Mouse (Mus musculus): ENCODE results near the gene St5. TPM values are rescaled to one million over a fixed set of nuclear protein-coding genes. Genes with fewer than 3 reads are reported as not detected.

Gene St5
- polyA plus RNA-seq, 1 experiment, result 1.0 TPM

DNA sequence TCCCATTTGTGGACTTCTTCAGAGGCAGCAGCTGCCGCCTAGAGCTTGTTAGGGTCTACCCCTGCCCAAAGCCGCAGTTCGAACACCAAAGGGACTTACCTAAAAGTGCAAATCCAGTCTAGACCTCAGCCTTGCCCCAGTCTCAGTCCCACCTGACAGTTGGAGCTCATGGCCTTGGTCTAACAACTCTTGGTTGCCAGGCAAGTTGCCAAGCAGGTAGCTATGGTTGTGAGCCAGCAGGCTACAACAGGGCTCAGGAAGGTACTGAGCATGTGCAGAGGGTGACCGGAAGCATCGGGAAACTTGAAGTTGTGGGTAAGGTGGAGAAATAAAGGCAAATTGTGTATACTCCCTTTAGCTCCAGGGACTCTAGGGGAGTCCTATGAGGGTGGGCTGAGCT lies 20.3 kb upstream of the St5 start, which contains the start of gene BC051019:
BC051019 (minus strand) TSS at position 154 of the 400 bp plus-strand sequence.
- TF ChIP-seq POLR2A (IDR thresholded peaks at IDR 0.05; ENCODE audit: borderline replicate concordance, low read depth, low read length) (no peak), CTCF (IDR thresholded peaks at IDR 0.05; ENCODE audit: low read depth, low read length) (no peak)
- no peak within 1 kb of the TSS for H3K27ac ChIP-seq (ENCODE audit: insufficient read depth, low read depth, low read length)
- peaks cover 19% of the 10 kb centered on the region for H3K4me1 ChIP-seq (ENCODE audit: control insufficient read depth, insufficient read depth, low read length)
- H3K4me3 ChIP-seq (ENCODE audit: insufficient read depth, low read length), result no peak within 1 kb of the TSS

DNA sequence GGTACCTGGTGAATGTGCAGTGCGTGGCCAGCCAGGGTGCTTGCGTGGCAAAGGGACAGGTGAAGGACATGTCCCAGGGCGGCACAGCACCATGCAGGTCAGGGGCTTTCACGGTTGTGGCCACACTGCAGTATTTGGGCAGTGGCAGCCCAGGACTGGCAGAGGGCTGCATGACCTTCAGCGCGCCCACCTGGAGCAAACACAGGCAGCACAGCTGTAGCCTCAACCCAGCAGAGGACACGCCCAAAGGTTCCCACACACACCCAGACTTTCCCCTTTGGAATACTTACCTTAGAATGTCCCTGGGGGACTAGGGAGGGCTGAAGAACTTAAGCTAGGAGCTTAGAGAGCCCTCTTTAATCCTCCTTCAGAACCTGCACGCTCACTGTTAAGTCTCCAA lies 19.7 kb upstream of the St5 start:
- H3K4me1 ChIP-seq (ENCODE audit: control insufficient read depth, insufficient read depth, low read length), result peaks cover 23% of the 10 kb centered on the region
- no peak overlapping the region for H3K27ac ChIP-seq (ENCODE audit: insufficient read depth, low read depth, low read length)
- H3K4me3 ChIP-seq (ENCODE audit: insufficient read depth, low read length), result no peak overlapping the region
- TF ChIP-seq CTCF (IDR thresholded peaks at IDR 0.05; ENCODE audit: low read depth, low read length), result no peak
- no peak for TF ChIP-seq POLR2A (IDR thresholded peaks at IDR 0.05; ENCODE audit: borderline replicate concordance, low read depth, low read length)

DNA sequence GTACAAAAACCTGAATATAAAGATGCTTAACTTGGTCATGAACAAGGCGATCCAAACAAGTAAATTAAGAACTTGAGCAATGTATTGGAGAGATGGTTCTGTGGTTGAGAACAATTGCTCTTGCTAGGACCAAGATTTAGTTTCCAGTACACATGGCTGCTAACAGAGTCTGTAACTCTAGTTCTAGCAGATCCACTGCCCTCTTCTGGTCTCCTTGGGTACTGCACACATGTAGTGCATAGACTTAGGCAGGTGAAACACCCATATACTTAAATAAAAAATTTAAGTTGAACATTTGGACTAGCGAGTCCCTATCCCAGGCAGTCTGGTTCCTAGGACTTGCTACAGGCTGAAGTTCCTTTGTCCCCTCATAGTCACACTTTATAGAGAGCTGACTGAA lies 19.2 kb upstream of the St5 start:
- Histone ChIP-seq H3K27ac (ENCODE audit: insufficient read depth, low read depth, low read length) (no peak overlapping the region), H3K4me3 (ENCODE audit: insufficient read depth, low read length) (no peak overlapping the region), H3K4me1 (ENCODE audit: control insufficient read depth, insufficient read depth, low read length) (peaks cover 23% of the 10 kb centered on the region)
- TF ChIP-seq CTCF (IDR thresholded peaks at IDR 0.05; ENCODE audit: low read depth, low read length), result no peak
- no peak for TF ChIP-seq POLR2A (IDR thresholded peaks at IDR 0.05; ENCODE audit: borderline replicate concordance, low read depth, low read length)

DNA sequence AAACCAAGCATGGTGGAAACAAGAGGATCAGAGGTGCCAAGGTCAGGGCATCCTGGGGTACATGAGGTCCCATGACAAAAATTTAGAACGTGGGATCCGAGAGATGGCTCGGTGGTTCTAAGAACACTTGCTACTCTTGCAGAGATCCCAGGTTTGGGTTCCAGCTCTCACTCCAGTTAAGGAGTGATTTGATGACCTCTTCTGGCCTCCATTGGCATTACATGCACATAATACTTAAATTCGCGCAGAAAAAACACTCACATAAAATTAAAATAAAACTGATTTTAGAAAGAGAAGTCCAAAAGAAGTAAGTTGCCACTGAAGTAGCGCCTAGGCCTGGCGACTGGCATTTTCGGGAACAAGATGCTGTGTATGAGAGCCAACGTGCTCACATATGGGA lies 15.9 kb upstream of the St5 start:
- Histone ChIP-seq H3K4me1 (ENCODE audit: control insufficient read depth, insufficient read depth, low read length) (peaks cover 8% of the 10 kb centered on the region), H3K4me3 (ENCODE audit: insufficient read depth, low read length) (no peak overlapping the region), H3K27ac (ENCODE audit: insufficient read depth, low read depth, low read length) (no peak overlapping the region)
- no peak for TF ChIP-seq POLR2A (IDR thresholded peaks at IDR 0.05; ENCODE audit: borderline replicate concordance, low read depth, low read length)
- 0 out of 2 replicates have a peak, but pooled peaks have one; percentile 15 for TF ChIP-seq CTCF (IDR thresholded peaks at IDR 0.05; ENCODE audit: low read depth, low read length)

DNA sequence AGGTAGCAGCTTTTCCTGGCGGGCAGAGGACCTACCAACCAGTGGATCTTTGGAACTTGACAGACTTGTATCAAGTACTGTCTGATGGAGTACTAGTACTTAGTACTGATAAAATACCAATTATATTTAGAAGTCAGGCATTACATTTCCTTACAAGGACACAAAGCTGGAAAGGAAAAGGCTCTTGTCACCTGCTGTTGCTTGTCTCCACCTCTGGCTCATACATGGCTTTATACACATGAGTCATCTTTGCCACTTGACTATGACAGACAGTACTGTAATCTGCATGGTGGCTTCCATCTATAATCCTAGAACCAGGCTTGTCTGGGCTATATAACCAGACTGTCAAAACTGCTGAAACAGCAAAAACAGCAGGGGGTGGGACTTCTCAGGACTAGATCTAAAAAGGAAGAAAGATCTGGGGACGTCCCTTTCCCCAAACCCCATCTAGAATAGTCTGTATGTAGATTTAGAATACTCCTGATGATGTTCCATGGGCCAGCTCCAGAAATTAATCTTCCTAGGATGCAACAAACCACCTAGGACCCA lies 10.1 kb upstream of the St5 start:
- H3K4me3 ChIP-seq (ENCODE audit: insufficient read depth, low read length), result no peak overlapping the region
- TF ChIP-seq POLR2A (IDR thresholded peaks at IDR 0.05; ENCODE audit: borderline replicate concordance, low read depth, low read length) (no peak), CTCF (IDR thresholded peaks at IDR 0.05; ENCODE audit: low read depth, low read length) (no peak)
- H3K4me1 ChIP-seq (ENCODE audit: control insufficient read depth, insufficient read depth, low read length), result peaks cover 14% of the 10 kb centered on the region
- no peak overlapping the region for H3K27ac ChIP-seq (ENCODE audit: insufficient read depth, low read depth, low read length)

DNA sequence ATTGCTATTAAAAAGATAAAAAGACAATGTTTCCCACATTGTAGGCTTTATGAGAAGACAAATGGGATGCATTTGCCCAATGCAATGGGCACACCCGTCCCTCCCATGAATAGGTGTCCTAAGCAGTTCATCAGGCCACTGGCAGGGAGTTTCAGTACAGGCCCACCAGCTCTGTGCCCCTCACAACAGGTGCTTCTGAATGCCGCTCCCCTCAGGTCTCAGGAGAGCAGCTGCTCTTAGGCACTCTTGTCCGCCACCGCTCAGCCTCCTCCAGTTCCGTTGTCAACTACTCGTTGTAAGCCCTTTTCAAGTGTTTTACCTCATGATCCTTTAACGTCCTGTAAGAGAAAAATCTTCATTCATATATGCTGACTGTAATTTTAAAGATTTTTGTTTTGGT lies 8.8 kb upstream of the St5 start:
- no peak overlapping the region for H3K27ac ChIP-seq (ENCODE audit: insufficient read depth, low read depth, low read length)
- no peak overlapping the region for H3K4me3 ChIP-seq (ENCODE audit: insufficient read depth, low read length)
- no peak for TF ChIP-seq POLR2A (IDR thresholded peaks at IDR 0.05; ENCODE audit: borderline replicate concordance, low read depth, low read length)
- TF ChIP-seq CTCF (IDR thresholded peaks at IDR 0.05; ENCODE audit: low read depth, low read length), result no peak
- H3K4me1 ChIP-seq (ENCODE audit: control insufficient read depth, insufficient read depth, low read length), result peaks cover 24% of the 10 kb centered on the region

DNA sequence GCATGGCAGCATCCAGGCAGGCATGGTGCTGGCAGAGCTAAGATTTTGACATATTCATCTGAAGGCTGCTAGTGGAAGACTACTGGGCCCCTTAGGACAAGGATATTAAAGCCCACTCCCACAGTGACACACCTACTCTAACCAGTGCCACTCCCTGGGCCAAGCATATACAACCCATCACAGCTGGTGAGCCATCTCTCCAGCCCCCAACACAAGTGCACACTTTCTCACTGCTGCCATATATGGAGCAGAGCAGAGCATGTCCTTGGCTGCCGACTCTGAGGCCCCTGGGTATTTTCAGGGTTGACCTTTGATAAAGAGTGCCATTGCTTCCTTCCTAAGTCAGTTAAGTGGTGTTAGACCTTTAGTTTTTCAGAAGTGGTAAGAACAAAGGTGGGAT lies 6.7 kb upstream of the St5 start:
- Histone ChIP-seq H3K27ac (ENCODE audit: insufficient read depth, low read depth, low read length) (no peak overlapping the region), H3K4me1 (ENCODE audit: control insufficient read depth, insufficient read depth, low read length) (peaks cover 38% of the 10 kb centered on the region), H3K4me3 (ENCODE audit: insufficient read depth, low read length) (no peak overlapping the region)
- TF ChIP-seq CTCF (IDR thresholded peaks at IDR 0.05; ENCODE audit: low read depth, low read length) (no peak), POLR2A (IDR thresholded peaks at IDR 0.05; ENCODE audit: borderline replicate concordance, low read depth, low read length) (no peak)

DNA sequence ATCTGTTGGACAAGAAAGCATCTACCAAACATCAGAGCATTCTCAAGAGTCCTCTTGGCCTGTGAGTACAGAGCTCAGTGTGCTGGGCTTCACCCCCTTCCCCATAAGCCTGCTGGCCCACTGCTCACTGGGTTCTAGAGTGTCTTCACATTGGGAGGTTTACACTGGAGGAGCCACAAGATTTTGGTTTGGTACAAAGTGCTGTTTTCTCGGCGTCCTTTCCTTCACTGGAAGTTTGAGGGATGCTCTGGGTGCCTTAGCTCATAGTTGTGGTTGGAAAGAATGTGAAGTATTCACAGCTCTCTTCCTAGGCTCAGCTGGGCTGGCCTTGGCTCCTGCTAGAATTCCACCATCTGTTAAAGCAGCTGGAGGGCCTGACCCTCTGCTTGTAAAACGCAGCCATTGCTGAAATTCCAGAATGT lies 5.6 kb upstream of the St5 start:
- Histone ChIP-seq H3K27ac (ENCODE audit: insufficient read depth, low read depth, low read length) (no peak overlapping the region), H3K4me3 (ENCODE audit: insufficient read depth, low read length) (no peak overlapping the region), H3K4me1 (ENCODE audit: control insufficient read depth, insufficient read depth, low read length) (peaks cover 42% of the 10 kb centered on the region)
- TF ChIP-seq POLR2A (IDR thresholded peaks at IDR 0.05; ENCODE audit: borderline replicate concordance, low read depth, low read length) (no peak), CTCF (IDR thresholded peaks at IDR 0.05; ENCODE audit: low read depth, low read length) (no peak)

DNA sequence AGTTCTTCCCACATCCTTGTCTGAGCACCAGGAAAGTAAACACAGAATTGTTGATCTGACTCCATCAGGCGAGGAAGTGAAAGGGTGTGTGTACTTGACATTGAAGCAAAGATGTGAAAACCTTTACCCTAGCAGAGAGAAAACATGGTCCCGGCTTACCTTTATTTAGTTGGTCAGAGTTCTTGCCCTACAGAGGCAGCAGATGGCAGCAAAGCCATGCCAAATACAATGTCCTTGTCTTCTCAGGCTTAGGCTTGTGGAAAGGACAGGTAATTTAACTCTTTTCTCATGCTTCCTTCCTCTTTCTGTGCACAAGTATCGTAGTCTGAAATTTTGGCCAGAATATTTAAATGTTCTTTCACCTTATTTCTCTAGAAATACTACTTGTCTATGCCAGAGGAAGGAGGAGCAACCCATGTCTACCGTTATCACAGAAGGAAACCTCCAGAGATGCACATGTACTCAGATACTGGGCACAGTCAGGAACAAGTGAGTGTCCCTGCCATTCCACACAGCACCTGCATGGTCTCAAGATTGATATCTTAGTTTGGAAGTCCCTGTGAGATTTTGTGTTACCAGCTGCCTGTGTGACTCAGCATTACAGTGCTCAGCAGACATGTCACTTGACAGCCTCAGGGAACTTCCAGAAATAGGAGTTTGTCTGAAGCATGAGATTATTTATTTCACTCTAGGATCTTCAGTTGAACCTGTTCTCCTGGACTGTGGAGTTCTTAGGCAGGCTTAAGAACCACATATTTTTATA lies 3.8 kb upstream of the St5 start:
- peak overlapping the region; percentile 61 for H3K27ac ChIP-seq (ENCODE audit: insufficient read depth, low read depth, low read length)
- TF ChIP-seq POLR2A (IDR thresholded peaks at IDR 0.05; ENCODE audit: borderline replicate concordance, low read depth, low read length), result no peak
- TF ChIP-seq CTCF (IDR thresholded peaks at IDR 0.05; ENCODE audit: low read depth, low read length), result no peak
- H3K4me3 ChIP-seq (ENCODE audit: insufficient read depth, low read length), result no peak overlapping the region
- peaks cover 39% of the 10 kb centered on the region for H3K4me1 ChIP-seq (ENCODE audit: control insufficient read depth, insufficient read depth, low read length)

DNA sequence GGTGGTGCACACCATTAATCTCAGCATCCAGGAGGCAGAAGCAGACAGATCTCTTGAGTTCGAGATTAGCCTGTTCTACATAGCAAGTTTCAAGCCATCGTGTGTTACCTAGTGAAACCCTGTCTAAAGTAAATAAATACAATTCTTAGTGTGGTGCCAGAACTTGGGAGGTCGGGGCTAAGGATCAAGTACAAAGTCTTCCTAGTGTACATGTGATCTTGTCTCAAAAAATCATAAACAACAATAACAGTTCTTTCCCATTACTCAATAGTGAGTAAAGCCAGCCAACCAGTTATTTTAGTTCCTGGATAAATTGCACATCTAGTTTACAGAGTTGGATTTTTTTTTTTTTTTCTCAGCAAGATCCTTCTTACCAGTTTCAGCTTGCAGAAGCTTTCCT lies 1.1 kb upstream of the St5 start:
- Histone ChIP-seq H3K4me1 (ENCODE audit: control insufficient read depth, insufficient read depth, low read length) (peaks cover 39% of the 10 kb centered on the region), H3K27ac (ENCODE audit: insufficient read depth, low read depth, low read length) (0 out of 2 replicates have a peak overlapping the region, but pooled peaks have one; percentile 24), H3K4me3 (ENCODE audit: insufficient read depth, low read length) (peak overlapping the region; percentile 94)
- TF ChIP-seq CTCF (IDR thresholded peaks at IDR 0.05; ENCODE audit: low read depth, low read length) (no peak), POLR2A (IDR thresholded peaks at IDR 0.05; ENCODE audit: borderline replicate concordance, low read depth, low read length) (no peak)

Measured in bone marrow macrophage, adult 2 months (primary cell).